Comparison of ENCODE assay signal across 8 mouse cellular contexts in the genomic region with DNA sequence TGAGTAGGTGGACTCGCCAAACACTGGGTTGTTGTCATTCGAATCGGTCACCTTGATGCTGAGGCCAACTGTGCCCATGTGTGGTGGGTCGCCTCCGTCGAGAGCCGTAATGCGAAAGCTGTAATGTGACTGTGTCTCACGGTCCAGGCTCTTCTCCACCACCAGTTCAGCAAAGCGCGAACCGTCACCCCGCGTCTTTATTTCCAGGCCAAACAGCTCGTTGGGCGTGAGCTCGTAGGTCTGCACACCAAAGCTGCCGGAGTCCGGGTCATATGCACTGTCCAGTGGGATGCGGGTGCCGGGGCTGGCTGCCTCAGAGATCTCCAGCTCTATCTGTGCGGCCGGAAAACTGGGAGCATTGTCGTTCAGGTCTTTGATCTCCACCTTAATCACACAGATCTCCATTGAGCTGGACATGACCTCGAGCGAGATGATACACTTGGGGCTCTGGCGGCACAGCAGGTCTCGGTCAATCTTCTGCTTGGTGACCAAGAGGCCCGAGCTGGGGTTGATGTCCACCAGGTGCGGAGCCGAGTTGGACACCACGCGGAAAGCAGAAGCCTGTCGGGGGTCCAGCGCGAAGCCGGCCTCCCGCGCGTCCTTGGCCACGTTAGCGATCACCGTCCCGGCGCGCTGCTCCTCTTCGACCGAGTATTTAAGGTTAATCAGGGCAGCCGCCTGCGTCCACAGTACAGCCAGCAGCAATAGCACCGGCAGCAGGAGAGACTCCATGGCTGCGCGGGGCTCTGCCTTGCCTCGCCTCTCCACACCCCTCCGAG. TPM values are rescaled to one million over a fixed set of nuclear protein-coding genes. Genes with fewer than 3 reads are reported as not detected.
DNase-seq lines count a peak whose midpoint lies in the region; ATAC-seq and TF ChIP-seq lines count a peak whose summit lies in the region.

No protein-coding gene starts in this region.

- 0 out of 2 replicates have a peak, but pooled peaks cover 3% of the 10 kb centered on the region for H3K9me3 ChIP-seq in forebrain, embryonic 12.5 days
- no peaks in the 10 kb centered on the region; the same call in 1 of the 2 replicates for H3K9me3 ChIP-seq in liver, embryonic 12.5 days (replicated peaks)
- no peaks in the 10 kb centered on the region for H3K9me3 ChIP-seq in stomach, postnatal 0 days (ENCODE audit: control insufficient read depth, low read length)

- H3K4me3 ChIP-seq in C2C12 (ENCODE audit: insufficient read depth, poor library complexity, severe bottlenecking): peak overlapping the region; percentile 44
- peak overlapping the region; percentile 62 for H3K4me3 ChIP-seq in forebrain, embryonic 12.5 days (replicated peaks)
- peak overlapping the region; percentile 43 for H3K4me3 ChIP-seq in liver, embryonic 12.5 days
- peak overlapping the region; percentile 46 for H3K4me3 ChIP-seq in stomach, postnatal 0 days (ENCODE audit: low read depth, low read length)

- H3K4me2 ChIP-seq in forebrain, embryonic 12.5 days: peak overlapping the region; percentile 65
- peak overlapping the region; percentile 61 for H3K4me2 ChIP-seq in liver, embryonic 12.5 days
- H3K4me2 ChIP-seq in stomach, postnatal 0 days (replicated peaks; ENCODE audit: low read depth): peak overlapping the region; percentile 72

- H3K79me2 ChIP-seq in C2C12 (ENCODE audit: control insufficient read depth, insufficient read depth): peaks cover 70% of the 10 kb centered on the region

- no peak overlapping the region for H3K27ac ChIP-seq in forebrain, embryonic 12.5 days
- H3K27ac ChIP-seq in liver, embryonic 12.5 days: no peak overlapping the region
- H3K27ac ChIP-seq in stomach, postnatal 0 days (replicated peaks): no peak overlapping the region

- H3K4me1 ChIP-seq in forebrain, embryonic 12.5 days: peaks cover 10% of the 10 kb centered on the region; the same call in 1 of the 2 replicates
- no peaks in the 10 kb centered on the region for H3K4me1 ChIP-seq in liver, embryonic 12.5 days
- no peaks in the 10 kb centered on the region for H3K4me1 ChIP-seq in stomach, postnatal 0 days (replicated peaks; ENCODE audit: control insufficient read depth, insufficient read depth)

- no peak for TF ChIP-seq EP300 in stomach, postnatal 0 days (optimal IDR thresholded peaks at IDR 0.05)

- ATAC-seq in cerebellum, adult (ENCODE audit: insufficient number of reproducible peaks, low FRiP score, low TSS enrichment): no peak
- ATAC-seq in forebrain, embryonic 12.5 days (ENCODE audit: low FRiP score): no peak
- no peak for ATAC-seq in liver, embryonic 12.5 days
- no peak for ATAC-seq in stomach, postnatal 0 days (ENCODE audit: low FRiP score, low TSS enrichment)

- TF ChIP-seq CTCF in C2C12 (IDR thresholded peaks at IDR 0.05; ENCODE audit: control insufficient read depth, insufficient read depth, insufficient read length): no peak
- TF ChIP-seq CTCF in stomach, postnatal 0 days (IDR thresholded peaks at IDR 0.05; ENCODE audit: low read depth): no peak

- H3ac ChIP-seq in C2C12 (ENCODE audit: control insufficient read depth, insufficient read length, low read depth): peak overlapping the region; percentile 80

- H3K27me3 ChIP-seq in C2C12 (ENCODE audit: control insufficient read depth, insufficient read depth, insufficient read length): no peaks in the 10 kb centered on the region
- H3K27me3 ChIP-seq in forebrain, embryonic 12.5 days: peaks cover 4% of the 10 kb centered on the region; the same call in 1 of the 2 replicates
- peaks cover 89% of the 10 kb centered on the region for H3K27me3 ChIP-seq in liver, embryonic 12.5 days (replicated peaks)
- H3K27me3 ChIP-seq in stomach, postnatal 0 days (ENCODE audit: control insufficient read depth, insufficient read depth, low read length): no peaks in the 10 kb centered on the region

- peaks cover 12% of the 10 kb centered on the region for H3K36me3 ChIP-seq in C2C12 (ENCODE audit: control insufficient read depth, insufficient read depth)
- no peaks in the 10 kb centered on the region for H3K36me3 ChIP-seq in forebrain, embryonic 12.5 days (replicated peaks)
- no peaks in the 10 kb centered on the region for H3K36me3 ChIP-seq in liver, embryonic 12.5 days
- no peaks in the 10 kb centered on the region for H3K36me3 ChIP-seq in stomach, postnatal 0 days (ENCODE audit: control insufficient read depth, insufficient read depth, low read length)

- peak overlapping the region; percentile 72 for H3K9ac ChIP-seq in forebrain, embryonic 12.5 days
- no peak overlapping the region for H3K9ac ChIP-seq in liver, embryonic 12.5 days
- H3K9ac ChIP-seq in stomach, postnatal 0 days (ENCODE audit: low read length): no peak overlapping the region

- H3K79me3 ChIP-seq in C2C12 (ENCODE audit: low read depth): peaks cover 49% of the 10 kb centered on the region

- DNase-seq in cerebellum, postnatal 25 days: peak; percentile 11 to 15
- no peak for DNase-seq in stomach, postnatal 0 days (ENCODE audit: low spot score)
- no peak for DNase-seq in spleen, postnatal 36 days (ENCODE audit: low spot score in 2 of 2)
- no peak for DNase-seq in adrenal gland, postnatal 10 days

- WGBS in forebrain, embryonic 12.5 days: 20% methylated on average over 55 of the region's 55 CpGs
- WGBS in liver, embryonic 12.5 days (ENCODE audit: insufficient replicate concordance): 14% methylated on average over 49 of the region's 55 CpGs
- WGBS in stomach, postnatal 0 days: 25% methylated on average over 49 of the region's 55 CpGs

TF ChIP-seq in C2C12, 6 proteins besides CTCF, POLR2A, EP300 and RAD21:
- TF ChIP-seq MYOD1 (IDR thresholded peaks at IDR 0.05; ENCODE audit: control insufficient read depth, insufficient read length, low read depth): no peak
- no peak for TF ChIP-seq CEBPB (IDR thresholded peaks at IDR 0.05; ENCODE audit: low read depth)
- no peak for TF ChIP-seq FOSL1 (IDR thresholded peaks at IDR 0.05; ENCODE audit: insufficient read depth, low read length, poor library complexity, severe bottlenecking)
- TF ChIP-seq USF1 (IDR thresholded peaks at IDR 0.05; ENCODE audit: low read depth): no peak

RNA-seq across cellular contexts. Expression of a gene that starts 2.1 kb away (rescaled TPM):
- polyA plus RNA-seq in C2C12 (2012; fragmentation: generic; extraction: Trizol): 8.8 TPM
- polyA plus RNA-seq in forebrain, embryonic 12.5 days (2016; fragmentation: Nextera tagmentation; extraction: Ambion mirVana): 21.6 and 22.3 TPM in 2 replicates
- polyA plus RNA-seq in liver, embryonic 12.5 days (2016; fragmentation: Nextera tagmentation; extraction: Ambion mirVana): 0.14 and 0.21 TPM in 2 replicates
- 1.2 and 2.5 TPM in 2 replicates for polyA plus RNA-seq in stomach, postnatal 0 days (2015; fragmentation: Nextera tagmentation; extraction: Ambion mirVana)
- 10 to 100 TPM in 1 of 2 experiments, 1 to 10 TPM in 1; 9.5 to 11.4 TPM for total RNA-seq in adrenal gland, postnatal 10 days (2021)

Comparison
In these comparisons a context has a peak if more than half of its experiments do, and no peak if none do; other contexts are left out.
1. DNase-seq: peak in cerebellum, postnatal 25 days (2 of 2); none in stomach, postnatal 0 days (single experiment), spleen, postnatal 36 days (0 of 2) and adrenal gland, postnatal 10 days (single experiment).
2. Peak in every context shown above with its lines, with median percentiles within 50 percentile points of each other: H3K4me3 ChIP-seq and H3K4me2 ChIP-seq.